Mouse (Mus musculus): ENCODE measurements at regions not wholly inside any gene's neighbourhood (a gene's known extent, or its start where the extent isn't known, plus 50 kb on each side); places are given as distances from the start of the nearest gene placed in this dataset.

DNA sequence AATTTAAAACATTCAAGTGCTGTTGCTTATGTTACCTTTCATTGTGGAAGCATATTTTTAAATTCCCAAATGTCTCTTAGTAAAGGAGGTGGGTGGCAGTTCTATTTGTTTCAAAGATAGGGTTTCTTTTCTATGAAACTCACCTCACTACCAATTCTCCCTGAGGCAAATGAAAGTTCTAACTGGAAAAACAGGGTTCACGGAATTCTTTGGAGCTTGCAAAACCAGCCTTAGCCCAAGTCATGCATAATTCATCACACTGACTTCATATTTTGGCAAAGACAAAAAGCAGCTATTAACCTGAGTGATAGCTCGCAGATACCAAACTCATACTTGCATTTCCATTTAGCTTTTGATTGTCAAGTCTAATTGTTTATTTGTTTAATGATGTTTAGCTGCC is 73.8 kb downstream of the Dio2 start:
- no peak for DNase-seq
- H3K36me3 ChIP-seq (ENCODE audit: control insufficient read depth, insufficient read depth, low read length): no peaks in the 10 kb centered on the region
- intact Hi-C loops (cut with DNase I): no loop called here
- H3K9ac ChIP-seq (ENCODE audit: low read depth, low read length): no peak overlapping the region
- no peaks in the 10 kb centered on the region for H3K27me3 ChIP-seq (ENCODE audit: control insufficient read depth, insufficient read depth, low read length)
- WGBS: 70% methylated on average over 2 of the region's 2 CpGs
- no peak for TF ChIP-seq EP300 (IDR thresholded peaks at IDR 0.05; ENCODE audit: insufficient read depth, low read depth, low read length)
- no peak for TF ChIP-seq POLR2A (IDR thresholded peaks at IDR 0.05; ENCODE audit: insufficient read depth, low read depth, low read length)
- TF ChIP-seq CTCF (IDR thresholded peaks at IDR 0.05): no peak
- no peaks in the 10 kb centered on the region for H3K79me2 ChIP-seq (replicated peaks; ENCODE audit: control insufficient read depth, insufficient read depth, low read length)
- H3K4me1 ChIP-seq (ENCODE audit: control insufficient read depth, insufficient read depth, low read length): no peaks in the 10 kb centered on the region
- no peak overlapping the region for H3K4me3 ChIP-seq
- H3K27ac ChIP-seq: no peak overlapping the region

DNA sequence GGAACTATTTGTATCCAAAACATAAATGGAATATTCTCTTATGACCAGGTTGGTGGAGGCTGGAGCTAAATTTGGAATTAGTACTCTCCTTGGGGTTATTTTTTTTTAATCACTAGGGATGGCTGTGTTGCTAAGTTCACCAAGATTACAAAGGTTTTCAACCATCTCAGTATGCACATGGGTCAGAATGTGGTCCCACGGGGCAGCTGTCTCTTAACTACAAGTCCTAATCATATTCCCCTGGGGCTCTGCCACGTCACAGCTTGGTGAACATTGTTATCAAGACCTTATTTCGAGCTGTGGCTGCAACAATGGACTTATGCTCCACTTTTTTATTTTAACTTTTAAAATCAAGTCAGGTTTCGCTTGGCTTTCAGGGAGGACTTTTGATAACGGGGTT is 92.8 kb downstream of the Dio2 start:
- Histone ChIP-seq H3K9ac (ENCODE audit: low read depth, low read length) (no peak overlapping the region), H3K27ac (no peak overlapping the region), H3K36me3 (ENCODE audit: control insufficient read depth, insufficient read depth, low read length) (no peaks in the 10 kb centered on the region), H3K4me1 (ENCODE audit: control insufficient read depth, insufficient read depth, low read length) (no peaks in the 10 kb centered on the region), H3K79me2 (replicated peaks; ENCODE audit: control insufficient read depth, insufficient read depth, low read length) (no peaks in the 10 kb centered on the region), H3K4me3 (no peak overlapping the region), H3K27me3 (ENCODE audit: control insufficient read depth, insufficient read depth, low read length) (no peaks in the 10 kb centered on the region)
- intact Hi-C loops (cut with DNase I): no loop called here
- DNase-seq: peak in 1 of 2 experiments; percentile 13
- 49% methylated on average over 5 of the region's 5 CpGs for WGBS
- TF ChIP-seq CTCF (IDR thresholded peaks at IDR 0.05) (no peak), EP300 (IDR thresholded peaks at IDR 0.05; ENCODE audit: insufficient read depth, low read depth, low read length) (no peak), POLR2A (IDR thresholded peaks at IDR 0.05; ENCODE audit: insufficient read depth, low read depth, low read length) (no peak)

GRCm38 (mm10) chr12:90643891-90644290 is 94.3 kb downstream of the Dio2 start:
- intact Hi-C loops (cut with DNase I): no loop called here
- WGBS: 32% methylated on average over 1 of the region's 1 CpGs

DNA sequence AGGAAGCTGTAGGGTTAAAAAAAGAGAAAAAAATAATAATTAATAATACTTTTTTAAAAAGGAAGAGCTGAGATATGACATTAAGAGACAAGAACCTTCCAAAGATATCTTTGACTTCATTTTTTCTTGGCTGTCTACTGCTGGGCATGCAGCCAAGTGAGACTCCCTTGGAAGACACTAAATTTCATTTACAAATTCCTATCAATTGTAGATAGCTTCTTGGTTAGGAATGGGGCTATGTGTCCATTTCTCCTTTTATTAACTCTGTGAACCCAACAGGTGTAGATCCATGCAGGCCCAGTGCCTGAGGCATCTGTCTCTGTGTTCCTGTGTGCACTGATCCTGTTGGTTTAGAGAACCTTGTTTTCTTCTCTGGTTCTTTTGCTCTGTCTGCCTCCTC is 113.4 kb downstream of the Dio2 start:
- Histone ChIP-seq H3K4me3 (no peak overlapping the region), H3K27ac (no peak overlapping the region), H3K36me3 (ENCODE audit: control insufficient read depth, insufficient read depth, low read length) (no peaks in the 10 kb centered on the region), H3K79me2 (replicated peaks; ENCODE audit: control insufficient read depth, insufficient read depth, low read length) (no peaks in the 10 kb centered on the region), H3K27me3 (ENCODE audit: control insufficient read depth, insufficient read depth, low read length) (no peaks in the 10 kb centered on the region), H3K4me1 (ENCODE audit: control insufficient read depth, insufficient read depth, low read length) (no peaks in the 10 kb centered on the region), H3K9ac (ENCODE audit: low read depth, low read length) (no peak overlapping the region)
- TF ChIP-seq POLR2A (IDR thresholded peaks at IDR 0.05; ENCODE audit: insufficient read depth, low read depth, low read length) (no peak), EP300 (IDR thresholded peaks at IDR 0.05; ENCODE audit: insufficient read depth, low read depth, low read length) (no peak), CTCF (IDR thresholded peaks at IDR 0.05) (no peak)
- DNase-seq: no peak
- intact Hi-C loops (cut with DNase I): no loop called here

More at GRCm38 (mm10) chr12:90643891-90644290, 94.3 kb downstream of the Dio2 start:
- Histone ChIP-seq H3K4me1 (ENCODE audit: control insufficient read depth, insufficient read depth, low read length) (no peaks in the 10 kb centered on the region), H3K27me3 (ENCODE audit: control insufficient read depth, insufficient read depth, low read length) (no peaks in the 10 kb centered on the region), H3K36me3 (ENCODE audit: control insufficient read depth, insufficient read depth, low read length) (no peaks in the 10 kb centered on the region), H3K79me2 (replicated peaks; ENCODE audit: control insufficient read depth, insufficient read depth, low read length) (no peaks in the 10 kb centered on the region), H3K27ac (no peak overlapping the region), H3K9ac (ENCODE audit: low read depth, low read length) (no peak overlapping the region), H3K4me3 (no peak overlapping the region)
- TF ChIP-seq CTCF (IDR thresholded peaks at IDR 0.05) (no peak), EP300 (IDR thresholded peaks at IDR 0.05; ENCODE audit: insufficient read depth, low read depth, low read length) (no peak)
- no peak for DNase-seq

DNA sequence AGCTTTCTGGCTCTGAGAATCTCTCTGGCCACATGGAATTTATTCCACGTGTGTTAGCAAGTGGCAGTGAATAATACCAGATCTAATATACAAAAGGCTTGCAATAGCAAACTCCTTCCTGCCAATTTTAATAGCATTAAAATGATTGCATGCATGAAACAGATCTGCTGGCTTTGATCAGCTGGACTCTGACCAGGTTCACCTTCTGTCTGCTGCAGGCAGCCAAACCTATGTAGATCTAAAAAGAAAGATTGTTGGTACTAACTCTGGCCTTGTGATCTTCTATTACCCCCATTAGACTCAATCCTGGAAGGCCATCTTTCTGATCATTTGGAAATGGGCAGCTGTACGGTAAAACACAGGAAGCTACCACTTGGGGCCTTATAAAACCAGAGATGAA is 114.8 kb downstream of the Dio2 start:
- Histone ChIP-seq H3K4me3 (no peak overlapping the region), H3K9ac (ENCODE audit: low read depth, low read length) (no peak overlapping the region), H3K27ac (no peak overlapping the region), H3K79me2 (replicated peaks; ENCODE audit: control insufficient read depth, insufficient read depth, low read length) (no peaks in the 10 kb centered on the region), H3K27me3 (ENCODE audit: control insufficient read depth, insufficient read depth, low read length) (no peaks in the 10 kb centered on the region), H3K4me1 (ENCODE audit: control insufficient read depth, insufficient read depth, low read length) (no peaks in the 10 kb centered on the region), H3K36me3 (ENCODE audit: control insufficient read depth, insufficient read depth, low read length) (no peaks in the 10 kb centered on the region)
- TF ChIP-seq CTCF (IDR thresholded peaks at IDR 0.05): no peak
- TF ChIP-seq EP300 (IDR thresholded peaks at IDR 0.05; ENCODE audit: insufficient read depth, low read depth, low read length): no peak
- TF ChIP-seq POLR2A (IDR thresholded peaks at IDR 0.05; ENCODE audit: insufficient read depth, low read depth, low read length): no peak
- intact Hi-C loops (cut with DNase I): no loop called here
- DNase-seq: no peak
- 61% methylated on average over 2 of the region's 2 CpGs for WGBS

- intact Hi-C loops (cut with DNase I): no loop called here
- WGBS: 58% methylated on average over 2 of the region's 2 CpGs
- Histone ChIP-seq H3K4me1 (ENCODE audit: control insufficient read depth, insufficient read depth, low read length) (no peaks in the 10 kb centered on the region), H3K36me3 (ENCODE audit: control insufficient read depth, insufficient read depth, low read length) (no peaks in the 10 kb centered on the region), H3K27me3 (ENCODE audit: control insufficient read depth, insufficient read depth, low read length) (no peaks in the 10 kb centered on the region), H3K4me3 (no peak overlapping the region), H3K9ac (ENCODE audit: low read depth, low read length) (no peak overlapping the region), H3K79me2 (replicated peaks; ENCODE audit: control insufficient read depth, insufficient read depth, low read length) (no peaks in the 10 kb centered on the region), H3K27ac (no peak overlapping the region)
- no peak for DNase-seq
- TF ChIP-seq CTCF (IDR thresholded peaks at IDR 0.05) (no peak), EP300 (IDR thresholded peaks at IDR 0.05; ENCODE audit: insufficient read depth, low read depth, low read length) (no peak), POLR2A (IDR thresholded peaks at IDR 0.05; ENCODE audit: insufficient read depth, low read depth, low read length) (no peak)
Measured at GRCm38 (mm10) chr12:90608810-90609209, 129.4 kb downstream of the Dio2 start.

Measured in heart, adult 2 months (tissue).